Mouse (Mus musculus) myocyte (in vitro differentiated cells): ENCODE results near the gene Ttc17. TPM values are rescaled to one million over a fixed set of nuclear protein-coding genes. Genes with fewer than 3 reads are reported as not detected.

Experiments
- H3K27me3 ChIP-seq: one replicate; pipeline ENCODE4 v1.6.1; 2011; ENCODE audit not compliant: control insufficient read depth, insufficient read depth, insufficient read length
- H3K36me3 ChIP-seq: one replicate; pipeline ENCODE4 v1.6.1; 2011; ENCODE audit not compliant: control insufficient read depth, insufficient read depth
- H3K4me2 ChIP-seq: one replicate; pipeline ENCODE4 v1.6.1; 2011; ENCODE audit warnings: low read depth, control low read depth
- H3K4me3 ChIP-seq: one replicate; pipeline ENCODE4 v1.5.1; 2011; ENCODE audit warnings: mild to moderate bottlenecking, control low read depth, moderate library complexity
- H3K79me2 ChIP-seq: one replicate; pipeline ENCODE4 v1.6.1; 2011; ENCODE audit not compliant: control insufficient read depth, insufficient read depth
- H3ac ChIP-seq: one replicate; pipeline ENCODE4 v1.6.1; 2011; ENCODE audit not compliant: control insufficient read depth, insufficient read length
- CEBPB ChIP-seq: IDR thresholded peaks from 2 replicates; pipeline ENCODE4 v1.6.1; 2011; ENCODE audit warnings: mild to moderate bottlenecking, moderate library complexity; ENCODE audit not compliant: poor library complexity, insufficient read depth, severe bottlenecking
- E2F4 ChIP-seq: IDR thresholded peaks from one replicate; pipeline ENCODE4 v1.6.1; 2011; ENCODE audit warnings: mild to moderate bottlenecking, control low read depth, moderate library complexity; ENCODE audit not compliant: insufficient read depth
- MAX ChIP-seq: IDR thresholded peaks from one replicate; pipeline ENCODE4 v1.6.1; 2011; ENCODE audit warnings: low read depth, mild to moderate bottlenecking, control low read depth
- MYOD1 ChIP-seq, 3 experiments: IDR thresholded peaks; one replicate each; pipeline ENCODE4 v1.6.1; 2011; ENCODE audit warnings: control low read depth in 2 of 3, low read depth in 2 of 3, mild to moderate bottlenecking in 2 of 3, moderate library complexity in 1 of 3; ENCODE audit not compliant: insufficient read length in 2 of 3, control insufficient read depth in 1 of 3
- MYOG ChIP-seq, 3 experiments: IDR thresholded peaks; one replicate each; pipeline ENCODE4 v1.6.1; 2011; ENCODE audit warnings: control low read depth in 2 of 3, low read depth in 2 of 3, mild to moderate bottlenecking in 2 of 3; ENCODE audit not compliant: insufficient read length in 2 of 3, control insufficient read depth in 1 of 3, insufficient read depth in 1 of 3
- POLR2A ChIP-seq: IDR thresholded peaks from one replicate; pipeline ENCODE4 v1.6.1; 2011; ENCODE audit warnings: low read depth, mild to moderate bottlenecking, control low read depth, moderate library complexity; ENCODE audit not compliant: insufficient read length
- POLR2AphosphoS2 ChIP-seq: IDR thresholded peaks from one replicate; pipeline ENCODE4 v1.6.1; 2011; ENCODE audit warnings: low read depth, control low read depth; ENCODE audit not compliant: insufficient read length
- REST ChIP-seq: IDR thresholded peaks from one replicate; pipeline ENCODE4 v1.6.1; 2011; ENCODE audit warnings: mild to moderate bottlenecking, control low read depth, moderate library complexity; ENCODE audit not compliant: insufficient read depth, insufficient read length
- SRF ChIP-seq: IDR thresholded peaks from one replicate; pipeline ENCODE4 v1.6.1; 2011; ENCODE audit warnings: low read depth; ENCODE audit not compliant: control insufficient read depth, insufficient read length
- TCF12 ChIP-seq: IDR thresholded peaks from one replicate; pipeline ENCODE4 v1.6.1; 2011; ENCODE audit warnings: mild to moderate bottlenecking, control low read depth; ENCODE audit not compliant: poor library complexity, insufficient read depth, severe bottlenecking
- TCF3 ChIP-seq: IDR thresholded peaks from one replicate; pipeline ENCODE4 v1.6.1; 2011; ENCODE audit warnings: low read depth, control low read depth; ENCODE audit not compliant: insufficient read length
- USF1 ChIP-seq: IDR thresholded peaks from one replicate; pipeline ENCODE4 v1.6.1; 2011; ENCODE audit warnings: low read depth, mild to moderate bottlenecking, control low read depth, moderate library complexity
- polyA plus RNA-seq: library from polyadenylated mRNA; unstranded; fragments of >200 nt; fragmentation: generic; extraction: Trizol; gene quantifications from one replicate; pipeline ENCODE4 v1.2.1, GENCODE M21; 2012; ENCODE audit warnings: missing spikeins

The Ttc17 gene
- polyA plus RNA-seq = 13.5 TPM

- Histone ChIP-seq H3K36me3 (peaks cover 2% of the 10 kb centered on the region), H3K4me2 (peak within 1 kb of the TSS; percentile 96), H3K4me3 (peak within 1 kb of the TSS; percentile 84), H3K27me3 (no peaks in the 10 kb centered on the region), H3ac (peak within 1 kb of the TSS; percentile 57), H3K79me2 (peaks cover 68% of the 10 kb centered on the region)
- peak; percentile 83 for TF ChIP-seq POLR2AphosphoS2
- peak; percentile 87 for TF ChIP-seq POLR2A
- TF ChIP-seq USF1 = no peak
- TF ChIP-seq SRF = peak; percentile 12
Observed at GRCm38 (mm10) chr2:94406083-94406957, at the start of gene Ttc17. Gene Ttc17, minus strand, starts transcription at chr2:94406689.

- Histone ChIP-seq H3K36me3 (no peaks in the 10 kb centered on the region), H3K79me2 (no peaks in the 10 kb centered on the region), H3ac (no peak overlapping the region), H3K4me3 (no peak overlapping the region), H3K27me3 (no peaks in the 10 kb centered on the region), H3K4me2 (no peak overlapping the region)
- TF ChIP-seq TCF3 (no peak), MYOD1 (IDR thresholded peaks at IDR 0.05; ENCODE audit: control insufficient read depth in 1 of 3, insufficient read length in 2 of 3, low read depth in 2 of 3) (no peak), MYOG (IDR thresholded peaks at IDR 0.05; ENCODE audit: control insufficient read depth in 1 of 3, insufficient read depth in 1 of 3, insufficient read length in 2 of 3, low read depth in 2 of 3) (no peak), SRF (no peak), POLR2AphosphoS2 (no peak), E2F4 (no peak), POLR2A (no peak), TCF12 (no peak), CEBPB (no peak), REST (no peak), USF1 (no peak), MAX (no peak)
Observed at GRCm38 (mm10) chr2:94449643-94450042, 43.2 kb upstream of the Ttc17 start.

GRCm38 (mm10) chr2:94436952-94437351, 30.5 kb upstream of the Ttc17 start:
- no peak for TF ChIP-seq E2F4
- no peak for TF ChIP-seq POLR2AphosphoS2
- no peak for TF ChIP-seq USF1
- TF ChIP-seq MAX = no peak
- no peak for TF ChIP-seq MYOD1 (IDR thresholded peaks at IDR 0.05; ENCODE audit: control insufficient read depth in 1 of 3, insufficient read length in 2 of 3, low read depth in 2 of 3)
- no peak for TF ChIP-seq MYOG (IDR thresholded peaks at IDR 0.05; ENCODE audit: control insufficient read depth in 1 of 3, insufficient read depth in 1 of 3, insufficient read length in 2 of 3, low read depth in 2 of 3)
- no peak for TF ChIP-seq CEBPB
- no peak for TF ChIP-seq SRF
- TF ChIP-seq REST = no peak
- no peak for TF ChIP-seq TCF12
- no peak for TF ChIP-seq TCF3
- Histone ChIP-seq H3K27me3 (no peaks in the 10 kb centered on the region), H3K36me3 (no peaks in the 10 kb centered on the region), H3K4me3 (peak overlapping the region; percentile 56), H3K4me2 (peak overlapping the region; percentile 65), H3ac (peak overlapping the region; percentile 68), H3K79me2 (peaks cover 56% of the 10 kb centered on the region)

- H3ac ChIP-seq = no peak overlapping the region
- no peaks in the 10 kb centered on the region for H3K27me3 ChIP-seq
- no peak overlapping the region for H3K4me3 ChIP-seq
- TF ChIP-seq POLR2A (no peak), MYOG (IDR thresholded peaks at IDR 0.05; ENCODE audit: control insufficient read depth in 1 of 3, insufficient read depth in 1 of 3, insufficient read length in 2 of 3, low read depth in 2 of 3) (no peak), SRF (no peak), MYOD1 (IDR thresholded peaks at IDR 0.05; ENCODE audit: control insufficient read depth in 1 of 3, insufficient read length in 2 of 3, low read depth in 2 of 3) (no peak), POLR2AphosphoS2 (no peak)
- no peaks in the 10 kb centered on the region for H3K36me3 ChIP-seq
- peak overlapping the region; percentile 65 for H3K4me2 ChIP-seq
- peaks cover 71% of the 10 kb centered on the region for H3K79me2 ChIP-seq
Observed at GRCm38 (mm10) chr2:94435481-94435880, 29.0 kb upstream of the Ttc17 start.

GRCm38 (mm10) chr2:94434833-94435232, 28.3 kb upstream of the Ttc17 start:
- Histone ChIP-seq H3K27me3 (no peaks in the 10 kb centered on the region), H3K4me3 (no peak overlapping the region), H3K36me3 (no peaks in the 10 kb centered on the region), H3ac (no peak overlapping the region), H3K4me2 (no peak overlapping the region), H3K79me2 (peaks cover 77% of the 10 kb centered on the region)
- no peak for TF ChIP-seq REST
- TF ChIP-seq POLR2A = no peak
- no peak for TF ChIP-seq TCF12
- no peak for TF ChIP-seq MYOD1 (IDR thresholded peaks at IDR 0.05; ENCODE audit: control insufficient read depth in 1 of 3, insufficient read length in 2 of 3, low read depth in 2 of 3)
- no peak for TF ChIP-seq E2F4
- TF ChIP-seq TCF3 = no peak
- TF ChIP-seq MAX = no peak
- TF ChIP-seq USF1 = no peak
- TF ChIP-seq CEBPB = no peak
- no peak for TF ChIP-seq POLR2AphosphoS2
- TF ChIP-seq MYOG (IDR thresholded peaks at IDR 0.05; ENCODE audit: control insufficient read depth in 1 of 3, insufficient read depth in 1 of 3, insufficient read length in 2 of 3, low read depth in 2 of 3) = no peak
- TF ChIP-seq SRF = no peak
